8 mouse cellular contexts compared by ENCODE assay signal in the genomic region with DNA sequence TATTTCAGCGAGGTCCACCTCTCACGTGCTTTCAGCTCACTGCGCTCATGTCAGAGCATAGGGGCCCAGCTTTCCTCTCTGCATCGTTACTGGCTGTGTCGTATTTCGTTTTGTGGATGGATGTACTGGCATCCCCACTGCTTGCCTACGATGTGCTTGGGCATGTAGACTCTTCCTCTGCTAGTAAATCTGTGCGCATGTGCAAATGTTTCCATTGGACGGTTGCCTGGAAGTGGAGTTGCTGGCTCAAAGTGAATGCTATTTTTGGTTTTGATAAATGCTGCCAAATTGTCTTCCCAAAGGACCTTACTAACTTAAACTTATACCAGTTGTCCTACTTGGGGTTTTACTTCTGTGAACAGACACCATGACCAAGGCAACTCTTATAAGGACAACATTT.
DNase-seq lines count a peak whose midpoint lies in the region; ATAC-seq and TF ChIP-seq lines count a peak whose summit lies in the region.

No protein-coding gene starts in this region.

- peak overlapping the region; percentile 82 for H3K27ac ChIP-seq in gastrocnemius, adult 2 months

- DNase-seq in 3134 (ENCODE audit: extremely low read depth, insufficient read length, low spot score), result peak; percentile 42
- DNase-seq in adrenal gland, adult 8-10 months, result peak; percentile 54
- DNase-seq in gastrocnemius, adult 2 months, result peak; percentile 87
- peak; percentile 85 for DNase-seq in kidney, postnatal 10 days
- DNase-seq in lung, postnatal 10 days, result peak; percentile 92
- no peak for DNase-seq in thymus, postnatal 0 days (ENCODE audit: low spot score)

- ATAC-seq in granulocyte monocyte progenitor cell, adult 5-6 weeks (replicated peaks; ENCODE audit: poor library complexity, severe bottlenecking), result no peak
- ATAC-seq in inflammation-experienced regulatory T-cells, adult 6 months, result no peak

- no peak for TF ChIP-seq CTCF in gastrocnemius, adult 2 months (IDR thresholded peaks at IDR 0.05)

- intact Hi-C loops in gastrocnemius, adult 2 months (cut with DNase I), result loop anchor here (5.0 kb wide), 2 partner anchors 64 to 114 kb away; partner anchors contain the start of genes Anks1, Taf11 and Uhrf1bp1

- no peak overlapping the region for H3K4me3 ChIP-seq in gastrocnemius, adult 2 months
